8 mouse cellular contexts compared by ENCODE assay signal in genomic region chr4:154140213-154141008, GRCm38 (mm10). TPM values are rescaled to one million over a fixed set of nuclear protein-coding genes. Genes with fewer than 3 reads are reported as not detected.
DNase-seq lines count a peak whose midpoint lies in the region; ATAC-seq lines count a peak whose summit lies in the region.

No protein-coding gene starts in this region.

- peaks cover 19% of the 10 kb centered on the region for H3K4me1 ChIP-seq in kidney, embryonic 14.5 days (ENCODE audit: control insufficient read depth, insufficient read depth, low read length)
- H3K4me1 ChIP-seq in brown adipose tissue, adult 24 weeks (ENCODE audit: control insufficient read depth, insufficient read depth, insufficient read length, low read length) = peaks cover 8% of the 10 kb centered on the region
- peaks cover 10% of the 10 kb centered on the region; the same call in 1 of the 2 replicates for H3K4me1 ChIP-seq in hindbrain, embryonic 11.5 days (replicated peaks; ENCODE audit: control insufficient read depth, insufficient read depth, low read length)
- peaks cover 22% of the 10 kb centered on the region; the same call in 1 of the 2 replicates for H3K4me1 ChIP-seq in midbrain, embryonic 14.5 days (ENCODE audit: control insufficient read depth, insufficient read depth, low read length)

- no peak for DNase-seq in kidney, adult 8-10 months
- DNase-seq in hindbrain, embryonic 11.5 days (ENCODE audit: low spot score) = peak; percentile 65
- DNase-seq in midbrain, embryonic 14.5 days = peak; percentile 30
- DNase-seq in right cerebral cortex, postnatal 25 days = no peak
- no peak for DNase-seq in ovary, postnatal 36 days (ENCODE audit: low spot score)
- DNase-seq in lung, postnatal 4 days = no peak

- 1% methylated on average over 40 of the region's 46 CpGs for WGBS in kidney, embryonic 14.5 days
- WGBS in hindbrain, embryonic 11.5 days = 1% methylated on average over 44 of the region's 46 CpGs
- 1% methylated on average over 45 of the region's 46 CpGs for WGBS in midbrain, embryonic 14.5 days

- no peaks in the 10 kb centered on the region for H3K9me3 ChIP-seq in kidney, embryonic 14.5 days (ENCODE audit: control insufficient read depth, low read length)
- no peaks in the 10 kb centered on the region for H3K9me3 ChIP-seq in hindbrain, embryonic 11.5 days (ENCODE audit: control insufficient read depth, low read length)
- H3K9me3 ChIP-seq in midbrain, embryonic 14.5 days (ENCODE audit: control insufficient read depth, low read length) = no peaks in the 10 kb centered on the region

- no peak overlapping the region for H3K27ac ChIP-seq in kidney, embryonic 14.5 days (ENCODE audit: low read depth, low read length)
- no peak overlapping the region for H3K27ac ChIP-seq in brown adipose tissue, adult 24 weeks (replicated peaks; ENCODE audit: low read depth, low read length)
- H3K27ac ChIP-seq in hindbrain, embryonic 11.5 days (ENCODE audit: low read depth, low read length) = no peak overlapping the region
- no peak overlapping the region for H3K27ac ChIP-seq in midbrain, embryonic 14.5 days (replicated peaks; ENCODE audit: low read depth, low read length)

- H3K27me3 ChIP-seq in kidney, embryonic 14.5 days (ENCODE audit: control insufficient read depth, insufficient read depth, low read length) = peaks cover 48% of the 10 kb centered on the region
- H3K27me3 ChIP-seq in hindbrain, embryonic 11.5 days (ENCODE audit: control insufficient read depth, insufficient read depth, low read length) = peaks cover 50% of the 10 kb centered on the region
- peaks cover 46% of the 10 kb centered on the region for H3K27me3 ChIP-seq in midbrain, embryonic 14.5 days (ENCODE audit: control insufficient read depth, insufficient read depth, low read length)

- H3K4me2 ChIP-seq in kidney, embryonic 14.5 days (replicated peaks; ENCODE audit: low read depth, low read length) = peak overlapping the region; percentile 91
- peak overlapping the region; percentile 84 for H3K4me2 ChIP-seq in hindbrain, embryonic 11.5 days (replicated peaks; ENCODE audit: low read depth, low read length)
- H3K4me2 ChIP-seq in midbrain, embryonic 14.5 days (ENCODE audit: low read length) = peak overlapping the region; percentile 76

- H3K9ac ChIP-seq in kidney, embryonic 14.5 days (ENCODE audit: low read depth, low read length) = peak overlapping the region; percentile 58
- H3K9ac ChIP-seq in hindbrain, embryonic 11.5 days (ENCODE audit: low read depth, low read length) = peak overlapping the region; percentile 48; the same call in 1 of the 2 replicates
- peak overlapping the region; percentile 51 for H3K9ac ChIP-seq in midbrain, embryonic 14.5 days (replicated peaks; ENCODE audit: low read length)

- ATAC-seq in kidney, embryonic 14.5 days (ENCODE audit: low FRiP score, low TSS enrichment) = peak; percentile 8; the same call in 1 of the 2 replicates
- no peak for ATAC-seq in hindbrain, embryonic 11.5 days (ENCODE audit: low FRiP score)
- ATAC-seq in midbrain, embryonic 14.5 days (ENCODE audit: low FRiP score, low TSS enrichment) = no peak

- peak overlapping the region; percentile 50 for H3K4me3 ChIP-seq in kidney, embryonic 14.5 days (ENCODE audit: low read length)
- peak overlapping the region; percentile 64 for H3K4me3 ChIP-seq in brown adipose tissue, adult 24 weeks (ENCODE audit: insufficient read depth, low read depth, low read length)
- peak overlapping the region; percentile 40 for H3K4me3 ChIP-seq in hindbrain, embryonic 11.5 days (ENCODE audit: low read depth, low read length)
- H3K4me3 ChIP-seq in midbrain, embryonic 14.5 days (replicated peaks; ENCODE audit: low read depth, low read length) = peak overlapping the region; percentile 41

- H3K36me3 ChIP-seq in kidney, embryonic 14.5 days (ENCODE audit: control insufficient read depth, insufficient read depth, low read length) = no peaks in the 10 kb centered on the region
- no peaks in the 10 kb centered on the region for H3K36me3 ChIP-seq in hindbrain, embryonic 11.5 days (ENCODE audit: control insufficient read depth, insufficient read depth, low read length)
- peaks cover 4% of the 10 kb centered on the region; the same call in 1 of the 2 replicates for H3K36me3 ChIP-seq in midbrain, embryonic 14.5 days (ENCODE audit: control insufficient read depth, insufficient read depth, low read length)

RNA-seq across cellular contexts. Expression of gene Trp73, which starts 0.4 kb away (rescaled TPM):
- 0.23 and 0.80 TPM in 2 replicates for polyA plus RNA-seq in kidney, embryonic 14.5 days (2014; fragmentation: Nextera tagmentation; extraction: Ambion mirVana)
- not detected in 2 replicates for polyA plus RNA-seq in brown adipose tissue, adult 24 weeks (2012; ENCODE audit: insufficient read depth, insufficient read length, missing spikeins)
- 1.6 and 2.2 TPM in 2 replicates for polyA plus RNA-seq in hindbrain, embryonic 11.5 days (2014; fragmentation: Nextera tagmentation; extraction: Ambion mirVana)
- 0.20 and 0.59 TPM in 2 replicates for polyA plus RNA-seq in midbrain, embryonic 14.5 days (2014; fragmentation: Nextera tagmentation; extraction: Ambion mirVana)

RNA-seq across cellular contexts. Expression of gene Wrap73, which starts 1.8 kb away (rescaled TPM):
- polyA plus RNA-seq in kidney, embryonic 14.5 days (2014; fragmentation: Nextera tagmentation; extraction: Ambion mirVana) = 37.7 and 41.7 TPM in 2 replicates
- polyA plus RNA-seq in brown adipose tissue, adult 24 weeks (2012; ENCODE audit: insufficient read depth, insufficient read length, missing spikeins) = 6.3 and 8.2 TPM in 2 replicates
- 43.8 and 45.9 TPM in 2 replicates for polyA plus RNA-seq in hindbrain, embryonic 11.5 days (2014; fragmentation: Nextera tagmentation; extraction: Ambion mirVana)
- polyA plus RNA-seq in midbrain, embryonic 14.5 days (2014; fragmentation: Nextera tagmentation; extraction: Ambion mirVana) = 43.2 and 45.6 TPM in 2 replicates

RNA-seq across cellular contexts. Expression of gene Tprgl, which starts 20.1 kb away (rescaled TPM):
- 98.2 and 124 TPM in 2 replicates for polyA plus RNA-seq in kidney, embryonic 14.5 days (2014; fragmentation: Nextera tagmentation; extraction: Ambion mirVana)
- polyA plus RNA-seq in brown adipose tissue, adult 24 weeks (2012; ENCODE audit: insufficient read depth, insufficient read length, missing spikeins) = 105 and 132 TPM in 2 replicates
- 139 and 141 TPM in 2 replicates for polyA plus RNA-seq in hindbrain, embryonic 11.5 days (2014; fragmentation: Nextera tagmentation; extraction: Ambion mirVana)
- polyA plus RNA-seq in midbrain, embryonic 14.5 days (2014; fragmentation: Nextera tagmentation; extraction: Ambion mirVana) = 203 and 208 TPM in 2 replicates

RNA-seq across cellular contexts. Expression of gene Megf6, which starts 30.1 kb away (rescaled TPM):
- polyA plus RNA-seq in kidney, embryonic 14.5 days (2014; fragmentation: Nextera tagmentation; extraction: Ambion mirVana) = 7.0 and 12.7 TPM in 2 replicates
- 0.21 and 0.28 TPM in 2 replicates for polyA plus RNA-seq in brown adipose tissue, adult 24 weeks (2012; ENCODE audit: insufficient read depth, insufficient read length, missing spikeins)
- polyA plus RNA-seq in hindbrain, embryonic 11.5 days (2014; fragmentation: Nextera tagmentation; extraction: Ambion mirVana) = 14.9 and 18.2 TPM in 2 replicates
- polyA plus RNA-seq in midbrain, embryonic 14.5 days (2014; fragmentation: Nextera tagmentation; extraction: Ambion mirVana) = 6.9 and 8.4 TPM in 2 replicates

Comparison
In these comparisons a context has a peak if more than half of its experiments do, and no peak if none do; other contexts are left out.
1. DNase-seq: peak in hindbrain, embryonic 11.5 days (single experiment) and midbrain, embryonic 14.5 days (single experiment); none in kidney, adult 8-10 months (0 of 2), right cerebral cortex, postnatal 25 days (single experiment), ovary, postnatal 36 days (single experiment) and lung, postnatal 4 days (0 of 2).
2. Peak in every context shown above with its lines, with median percentiles within 50 percentile points of each other: H3K4me2 ChIP-seq, H3K4me3 ChIP-seq and H3K9ac ChIP-seq.